Mouse (Mus musculus): Measurements from ENCODE around the gene Snf8. TPM values are rescaled to one million over a fixed set of nuclear protein-coding genes. Genes with fewer than 3 reads are reported as not detected.

Gene Snf8
- polyA plus RNA-seq, 1 experiment from 2014 or later = 132 TPM

Other genes with a start within 250 kb of the Snf8 start
- gene Phospho1, start 210.4 kb upstream of the Snf8 start, polyA plus RNA-seq (2015; fragmentation: Nextera tagmentation; extraction: Ambion mirVana) = 0.54 TPM in 1 of 2 replicates, not detected in the other
- gene Gngt2, start 197.7 kb upstream of the Snf8 start, polyA plus RNA-seq (2015; fragmentation: Nextera tagmentation; extraction: Ambion mirVana) = 3.7 and 3.9 TPM in 2 replicates
- gene Abi3, start 192.4 kb upstream of the Snf8 start, polyA plus RNA-seq (2015; fragmentation: Nextera tagmentation; extraction: Ambion mirVana) = 2.4 and 2.6 TPM in 2 replicates
- 0.09 TPM in 1 of 2 replicates, not detected in the other for gene B4galnt2, start 120.0 kb upstream of the Snf8 start, polyA plus RNA-seq (2015; fragmentation: Nextera tagmentation; extraction: Ambion mirVana)
- gene Igf2bp1, start 28.9 kb upstream of the Snf8 start, polyA plus RNA-seq (2015; fragmentation: Nextera tagmentation; extraction: Ambion mirVana) = 6.1 and 11.3 TPM in 2 replicates
- not detected in 2 replicates for gene Gip, start 10.3 kb upstream of the Snf8 start, polyA plus RNA-seq (2015; fragmentation: Nextera tagmentation; extraction: Ambion mirVana)
- 37.5 and 38.4 TPM in 2 replicates for gene Ube2z, start 30.5 kb downstream of the Snf8 start, polyA plus RNA-seq (2015; fragmentation: Nextera tagmentation; extraction: Ambion mirVana)
- gene Atp5g1, start 40.8 kb downstream of the Snf8 start, polyA plus RNA-seq (2015; fragmentation: Nextera tagmentation; extraction: Ambion mirVana) = 787 and 865 TPM in 2 replicates
- gene Calcoco2, start 77.1 kb downstream of the Snf8 start, polyA plus RNA-seq (2015; fragmentation: Nextera tagmentation; extraction: Ambion mirVana) = not detected in 2 replicates
- gene Ttll6, start 98.9 kb downstream of the Snf8 start, polyA plus RNA-seq (2015; fragmentation: Nextera tagmentation; extraction: Ambion mirVana) = 0.27 and 0.36 TPM in 2 replicates
- not detected in 2 replicates for gene Hoxb13, start 159.4 kb downstream of the Snf8 start, polyA plus RNA-seq (2015; fragmentation: Nextera tagmentation; extraction: Ambion mirVana)
- 1.4 and 5.2 TPM in 2 replicates for gene Hoxb9, start 236.6 kb downstream of the Snf8 start, polyA plus RNA-seq (2015; fragmentation: Nextera tagmentation; extraction: Ambion mirVana)
- gene Hoxb8, start 247.0 kb downstream of the Snf8 start, polyA plus RNA-seq (2015; fragmentation: Nextera tagmentation; extraction: Ambion mirVana) = 15.1 and 15.9 TPM in 2 replicates

Data from hindbrain, embryonic 16.5 days (tissue).